Mouse (Mus musculus) frontal cortex, postnatal 25 days (tissue): Measurements from ENCODE around the gene Vti1b.
"Not testable (repeated sequence)": the region's sequence is repeated elsewhere in the genome, so short reads cannot be mapped to it uniquely, and the experiment has no call there.

Experiments used
- DNase-seq, 2 experiments: peaks; one replicate each; pipeline ENCODE4 v3.0.0; 2022; ENCODE audit warnings: low spot score in 2 of 2

Vti1b gene

GRCm38 (mm10) chr12:79172019-79172941 lies at the start of gene Vti1b:
Vti1b (minus strand) TSS chr12:79172667.
- peak; percentile 82 to 87 for DNase-seq

GRCm38 (mm10) chr12:79217511-79217910 lies 45.0 kb upstream of the Vti1b start:
- no peak for DNase-seq

GRCm38 (mm10) chr12:79211447-79211846 lies 39.0 kb upstream of the Vti1b start:
- DNase-seq: no peak

- peak; percentile 7 to 25 for DNase-seq
Observed at GRCm38 (mm10) chr12:79208703-79209464, 36.4 kb upstream of the Vti1b start, which contains the start of gene Rdh12. Rdh12 (plus strand) TSS chr12:79208914.

GRCm38 (mm10) chr12:79201882-79202281 lies 29.4 kb upstream of the Vti1b start:
- DNase-seq: no peak

- no peak for DNase-seq
Observed at GRCm38 (mm10) chr12:79197105-79197504, 24.6 kb upstream of the Vti1b start.

GRCm38 (mm10) chr12:79193441-79193840 lies 21.0 kb upstream of the Vti1b start:
- peak; percentile 42 to 56 for DNase-seq

- DNase-seq: no peak
Observed at GRCm38 (mm10) chr12:79192193-79192592, 19.7 kb upstream of the Vti1b start, which contains the start of gene Rdh11. Rdh11 (minus strand) TSS chr12:79192293.

- DNase-seq: peak; percentile 50 to 62
Observed at GRCm38 (mm10) chr12:79191701-79192100, 19.2 kb upstream of the Vti1b start.

GRCm38 (mm10) chr12:79190931-79191673 lies 18.6 kb upstream of the Vti1b start:
- peak; percentile 20 to 34 for DNase-seq

GRCm38 (mm10) chr12:79185160-79185559 lies 12.7 kb upstream of the Vti1b start:
- DNase-seq: not testable (repeated sequence)

- no peak for DNase-seq
Observed at GRCm38 (mm10) chr12:79175998-79176397, 3.5 kb upstream of the Vti1b start.

- no peak for DNase-seq
Observed at GRCm38 (mm10) chr12:79173721-79174120, 1.3 kb upstream of the Vti1b start.

- no peak for DNase-seq
Observed at GRCm38 (mm10) chr12:79171269-79171995, 1.0 kb downstream of the Vti1b start.

- DNase-seq: no peak
Observed at GRCm38 (mm10) chr12:79170421-79170820, 2.0 kb downstream of the Vti1b start.

GRCm38 (mm10) chr12:79169173-79169572 lies 3.3 kb downstream of the Vti1b start:
- no peak for DNase-seq

GRCm38 (mm10) chr12:79162876-79163275 lies 9.6 kb downstream of the Vti1b start:
- no peak for DNase-seq

- no peak for DNase-seq
Observed at GRCm38 (mm10) chr12:79149653-79150052, 22.8 kb downstream of the Vti1b start.

GRCm38 (mm10) chr12:79141384-79141783 lies 31.1 kb downstream of the Vti1b start:
- DNase-seq: no peak

GRCm38 (mm10) chr12:79140811-79141210 lies 31.7 kb downstream of the Vti1b start:
- no peak for DNase-seq

GRCm38 (mm10) chr12:79139417-79139816 lies 33.0 kb downstream of the Vti1b start:
- no peak for DNase-seq
